Mouse (Mus musculus): Measurements from ENCODE around the gene Nfasc. TPM values are rescaled to one million over a fixed set of nuclear protein-coding genes. Genes with fewer than 3 reads are reported as not detected.

The Nfasc gene
- polyA plus RNA-seq, 1 experiment, result not detected

DNA sequence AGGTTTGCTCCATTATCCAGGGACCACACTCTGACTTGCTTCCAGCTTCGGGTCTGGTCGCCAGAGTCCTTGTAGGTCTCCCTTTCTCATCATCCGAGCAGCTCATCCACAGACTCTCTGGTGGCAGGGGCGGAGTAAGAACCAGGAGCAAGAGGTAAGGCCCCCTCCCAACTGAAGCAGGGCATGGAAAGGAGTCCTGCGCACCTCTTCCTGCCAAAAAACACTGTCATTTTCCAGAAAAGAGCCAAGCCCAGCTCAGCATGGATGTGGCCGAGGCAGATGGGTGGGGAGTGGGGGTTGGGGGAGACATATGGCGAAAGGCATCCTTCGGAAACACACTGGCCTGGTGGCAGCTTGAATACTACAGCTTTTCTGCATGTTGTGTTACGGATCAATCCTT is 172.1 kb downstream of the Nfasc start:
- Histone ChIP-seq H3K36me3 (ENCODE audit: control insufficient read depth) (no peaks in the 10 kb centered on the region), H3K9me3 (ENCODE audit: control insufficient read depth, low read length) (no peaks in the 10 kb centered on the region), H3K27me3 (ENCODE audit: control insufficient read depth) (no peaks in the 10 kb centered on the region), H3K4me1 (ENCODE audit: control insufficient read depth) (no peaks in the 10 kb centered on the region), H3K4me3 (replicated peaks) (no peak overlapping the region)
- no peak for TF ChIP-seq GATA1 (IDR thresholded peaks at IDR 0.05; ENCODE audit: low read length)
- TF ChIP-seq TAL1 (IDR thresholded peaks at IDR 0.05; ENCODE audit: low read length), result no peak

DNA sequence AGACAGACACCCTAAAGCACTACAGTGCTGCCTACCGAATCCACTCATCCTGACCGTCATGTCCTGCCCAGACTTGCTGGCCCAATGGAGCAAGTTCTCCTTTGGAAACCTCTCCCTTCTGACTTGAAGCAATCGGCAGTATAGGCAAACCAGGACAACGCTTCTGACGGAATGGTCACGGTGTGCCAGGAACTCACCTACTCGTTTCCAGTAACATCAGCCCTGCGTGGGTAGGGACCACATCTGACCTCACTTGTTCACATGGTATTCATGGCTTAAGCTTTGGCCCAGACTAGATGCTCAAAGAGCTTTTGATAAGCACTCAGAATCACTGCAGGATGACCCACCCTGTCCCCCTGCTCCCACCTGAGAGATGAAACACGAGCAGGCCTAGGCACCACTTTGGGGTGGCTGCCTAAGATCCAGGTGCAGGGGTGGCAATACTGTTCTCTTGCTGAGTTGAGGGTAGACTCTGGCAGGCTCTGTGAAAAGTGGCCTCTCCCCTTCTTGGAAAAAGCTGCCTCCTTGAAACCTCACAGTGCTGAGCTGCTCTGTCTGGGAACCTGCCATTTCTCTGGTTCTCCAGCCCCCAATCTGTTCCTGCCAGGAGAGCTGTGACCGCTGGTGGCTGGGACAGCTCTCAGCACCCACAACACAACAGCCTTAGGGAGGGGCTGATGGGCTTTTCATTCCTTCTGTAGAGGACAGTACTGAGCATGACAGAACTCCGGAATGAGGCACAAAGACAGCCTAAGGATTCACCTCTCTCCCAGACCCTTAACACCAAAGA is 174.1 kb downstream of the Nfasc start:
- no peaks in the 10 kb centered on the region for H3K36me3 ChIP-seq (ENCODE audit: control insufficient read depth)
- no peaks in the 10 kb centered on the region for H3K4me1 ChIP-seq (ENCODE audit: control insufficient read depth)
- no peaks in the 10 kb centered on the region for H3K27me3 ChIP-seq (ENCODE audit: control insufficient read depth)
- TF ChIP-seq GATA1 (IDR thresholded peaks at IDR 0.05; ENCODE audit: low read length) (no peak), TAL1 (IDR thresholded peaks at IDR 0.05; ENCODE audit: low read length) (no peak)
- no peaks in the 10 kb centered on the region for H3K9me3 ChIP-seq (ENCODE audit: control insufficient read depth, low read length)
- H3K4me3 ChIP-seq (replicated peaks), result no peak overlapping the region

DNA sequence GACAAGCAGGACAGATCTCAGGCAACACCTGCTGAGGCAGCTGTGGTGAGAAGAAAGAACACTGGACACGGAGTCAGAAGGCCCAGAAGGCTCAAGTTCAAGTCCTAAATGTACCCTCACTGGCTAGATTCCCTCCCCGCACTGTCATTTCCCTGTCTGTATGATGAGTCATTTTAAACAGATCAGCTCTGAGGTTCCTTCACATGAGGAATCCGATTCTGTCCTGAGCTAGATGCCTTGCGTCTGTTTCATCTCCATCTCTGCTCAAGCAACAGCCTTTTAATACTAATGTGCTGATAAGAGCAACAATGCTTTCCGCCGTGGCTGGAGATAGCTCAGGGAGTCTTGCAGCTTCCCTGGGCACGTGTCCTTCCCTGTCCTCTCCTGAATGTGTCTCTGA is 175.8 kb downstream of the Nfasc start:
- Histone ChIP-seq H3K9me3 (ENCODE audit: control insufficient read depth, low read length) (no peaks in the 10 kb centered on the region), H3K4me1 (ENCODE audit: control insufficient read depth) (no peaks in the 10 kb centered on the region), H3K36me3 (ENCODE audit: control insufficient read depth) (no peaks in the 10 kb centered on the region), H3K27me3 (ENCODE audit: control insufficient read depth) (no peaks in the 10 kb centered on the region), H3K4me3 (replicated peaks) (no peak overlapping the region)
- TF ChIP-seq TAL1 (IDR thresholded peaks at IDR 0.05; ENCODE audit: low read length) (no peak), GATA1 (IDR thresholded peaks at IDR 0.05; ENCODE audit: low read length) (no peak)

DNA sequence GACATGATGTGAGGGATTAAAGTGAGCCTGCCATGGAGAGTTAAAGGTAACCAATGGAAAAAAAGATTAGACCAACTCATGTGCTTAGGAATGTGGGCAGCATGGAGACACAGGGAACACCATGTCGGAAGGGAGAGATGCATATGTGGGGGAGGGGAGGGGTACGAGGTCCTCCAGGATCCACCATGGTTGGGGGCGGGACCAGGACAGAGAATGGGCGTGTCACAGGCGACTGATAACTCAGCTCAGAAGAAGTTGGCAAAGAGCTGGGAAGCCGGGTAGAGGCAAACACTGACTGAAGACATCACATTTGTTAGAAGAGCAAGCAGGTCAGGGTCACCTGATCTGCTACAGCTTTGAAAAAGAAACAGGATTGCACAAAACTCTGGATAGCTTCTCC is 176.7 kb downstream of the Nfasc start:
- TF ChIP-seq TAL1 (IDR thresholded peaks at IDR 0.05; ENCODE audit: low read length), result no peak
- no peak for TF ChIP-seq GATA1 (IDR thresholded peaks at IDR 0.05; ENCODE audit: low read length)
- Histone ChIP-seq H3K9me3 (ENCODE audit: control insufficient read depth, low read length) (no peaks in the 10 kb centered on the region), H3K36me3 (ENCODE audit: control insufficient read depth) (no peaks in the 10 kb centered on the region), H3K4me3 (replicated peaks) (no peak overlapping the region), H3K4me1 (ENCODE audit: control insufficient read depth) (no peaks in the 10 kb centered on the region), H3K27me3 (ENCODE audit: control insufficient read depth) (no peaks in the 10 kb centered on the region)

DNA sequence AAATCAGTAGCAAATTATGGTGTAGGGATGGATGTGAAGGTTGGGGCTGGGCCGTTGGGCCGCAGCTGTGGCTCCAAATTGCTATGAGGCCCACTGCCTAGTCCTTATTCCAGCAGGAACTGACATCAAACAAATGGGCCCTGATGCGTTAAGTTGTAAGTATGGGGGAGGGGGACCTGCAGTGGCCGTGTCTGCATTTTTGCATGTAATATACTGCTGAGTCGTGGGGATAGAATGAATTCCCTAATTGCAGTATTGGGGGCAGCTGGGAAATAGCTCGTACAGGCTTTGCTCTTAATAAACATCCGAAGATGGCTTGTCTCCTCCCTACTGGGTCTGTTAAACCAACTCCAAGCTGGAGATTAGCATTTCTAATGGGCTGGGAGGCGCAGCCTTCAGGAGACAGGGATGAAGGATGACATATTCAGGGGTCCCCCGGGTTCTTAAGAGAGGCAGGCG is 179.2 kb downstream of the Nfasc start:
- Histone ChIP-seq H3K36me3 (ENCODE audit: control insufficient read depth) (no peaks in the 10 kb centered on the region), H3K27me3 (ENCODE audit: control insufficient read depth) (peaks cover 3% of the 10 kb centered on the region; the same call in 1 of the 2 replicates), H3K4me3 (replicated peaks) (no peak overlapping the region), H3K4me1 (ENCODE audit: control insufficient read depth) (peaks cover 2% of the 10 kb centered on the region; the same call in 1 of the 2 replicates), H3K9me3 (ENCODE audit: control insufficient read depth, low read length) (no peaks in the 10 kb centered on the region)
- TF ChIP-seq TAL1 (IDR thresholded peaks at IDR 0.05; ENCODE audit: low read length), result no peak
- TF ChIP-seq GATA1 (IDR thresholded peaks at IDR 0.05; ENCODE audit: low read length), result no peak

DNA sequence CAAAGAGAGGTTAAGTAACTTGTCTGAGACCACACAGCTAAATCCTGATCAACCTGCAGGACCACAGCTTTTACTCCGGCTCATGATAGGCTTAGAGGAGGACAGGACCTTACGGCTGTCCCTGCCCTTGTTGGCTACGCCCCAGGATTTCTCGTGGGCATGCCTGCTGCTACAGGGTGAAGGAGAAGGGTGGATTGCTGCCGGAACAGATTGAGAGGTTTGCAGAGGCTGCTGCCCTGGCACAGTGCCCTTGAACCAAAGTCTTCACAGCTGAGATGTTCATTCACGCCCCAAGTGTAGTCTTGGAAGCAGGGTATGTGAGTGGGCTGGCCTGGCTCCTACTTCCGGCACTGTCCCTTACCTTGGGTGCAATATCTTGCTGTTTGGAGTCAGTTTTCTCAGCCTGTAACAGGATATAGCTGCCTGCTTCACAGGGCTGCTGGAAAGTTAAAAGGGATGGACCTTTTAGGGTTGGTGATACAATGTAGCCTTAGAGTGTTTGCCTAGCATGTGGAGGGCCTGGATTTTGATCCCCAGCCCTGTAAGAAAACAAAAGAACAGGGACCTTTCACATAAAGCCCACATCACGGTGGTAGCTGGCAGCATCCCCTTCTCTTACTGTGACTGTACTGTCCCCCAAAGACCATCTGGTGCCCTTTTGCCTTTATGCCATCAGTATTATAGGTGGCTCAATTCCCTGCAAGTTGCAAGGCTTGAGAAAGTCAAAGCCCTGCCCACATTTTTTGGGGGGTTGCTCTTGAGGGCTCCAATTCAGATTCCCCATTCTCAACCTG is 180.5 kb downstream of the Nfasc start:
- peaks cover 3% of the 10 kb centered on the region; the same call in 1 of the 2 replicates for H3K27me3 ChIP-seq (ENCODE audit: control insufficient read depth)
- TF ChIP-seq TAL1 (IDR thresholded peaks at IDR 0.05; ENCODE audit: low read length) (no peak), GATA1 (IDR thresholded peaks at IDR 0.05; ENCODE audit: low read length) (no peak)
- no peaks in the 10 kb centered on the region for H3K36me3 ChIP-seq (ENCODE audit: control insufficient read depth)
- H3K9me3 ChIP-seq (ENCODE audit: control insufficient read depth, low read length), result no peaks in the 10 kb centered on the region
- peaks cover 2% of the 10 kb centered on the region; the same call in 1 of the 2 replicates for H3K4me1 ChIP-seq (ENCODE audit: control insufficient read depth)
- no peak overlapping the region for H3K4me3 ChIP-seq (replicated peaks)

DNA sequence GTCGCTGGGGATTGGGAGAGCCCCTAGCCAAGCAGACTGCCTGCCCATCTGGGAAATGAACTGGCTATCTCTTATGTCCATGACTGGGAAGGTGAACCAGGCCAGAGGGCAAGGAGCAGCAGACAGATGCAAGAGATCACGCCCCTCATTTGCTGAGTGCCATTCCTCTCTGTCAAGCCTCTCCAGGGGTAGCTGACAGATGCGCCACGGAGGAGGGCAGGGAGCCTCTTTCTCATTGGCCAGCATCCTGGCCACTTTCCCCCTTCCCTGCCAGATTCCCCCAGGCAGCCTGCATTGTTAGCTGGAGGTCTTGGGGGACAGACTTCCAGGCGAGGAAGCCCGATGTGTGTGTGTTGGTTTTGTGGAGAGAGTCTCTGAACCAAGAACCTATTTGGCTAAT is 182.6 kb downstream of the Nfasc start:
- peaks cover 3% of the 10 kb centered on the region; the same call in 1 of the 2 replicates for H3K27me3 ChIP-seq (ENCODE audit: control insufficient read depth)
- no peaks in the 10 kb centered on the region for H3K36me3 ChIP-seq (ENCODE audit: control insufficient read depth)
- no peak overlapping the region for H3K4me3 ChIP-seq (replicated peaks)
- H3K9me3 ChIP-seq (ENCODE audit: control insufficient read depth, low read length), result no peaks in the 10 kb centered on the region
- peaks cover 2% of the 10 kb centered on the region; the same call in 1 of the 2 replicates for H3K4me1 ChIP-seq (ENCODE audit: control insufficient read depth)
- TF ChIP-seq GATA1 (IDR thresholded peaks at IDR 0.05; ENCODE audit: low read length) (no peak), TAL1 (IDR thresholded peaks at IDR 0.05; ENCODE audit: low read length) (no peak)

DNA sequence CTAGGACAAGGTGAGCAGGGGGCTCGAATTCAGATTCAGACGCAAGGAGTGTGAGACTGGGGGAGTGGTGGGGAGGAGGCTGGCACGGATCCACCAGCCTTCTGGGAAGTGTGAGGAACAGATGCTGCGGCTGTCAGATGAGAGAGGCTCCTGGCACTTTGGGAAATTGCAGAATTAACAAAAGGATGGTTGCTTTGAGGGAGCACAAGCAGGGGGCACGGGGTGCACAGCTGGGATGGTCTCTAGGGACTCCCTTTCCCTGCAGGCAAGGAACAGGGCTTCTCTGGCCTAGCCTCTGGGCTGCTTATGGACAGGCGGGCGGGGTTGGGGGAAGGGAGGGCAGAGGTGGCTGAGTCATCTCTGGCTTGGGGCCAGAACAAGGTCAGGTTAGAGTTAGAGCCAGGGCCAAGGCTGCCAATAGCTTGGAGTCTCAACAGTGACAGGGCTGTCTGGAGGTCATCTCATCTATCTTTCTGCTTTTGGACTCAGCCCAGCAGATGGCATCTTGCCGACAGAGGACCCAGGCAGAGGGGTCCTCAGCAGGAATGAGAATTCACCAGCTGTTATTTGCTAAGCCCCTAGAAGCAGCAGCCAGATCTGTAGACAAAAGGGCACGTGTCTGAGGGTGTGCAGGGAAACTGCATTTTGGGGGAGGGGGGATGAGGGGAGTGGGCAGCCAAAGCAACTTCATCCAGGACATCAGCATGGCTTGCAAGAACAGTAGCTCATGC is 183.5 kb downstream of the Nfasc start:
- Histone ChIP-seq H3K4me1 (ENCODE audit: control insufficient read depth) (peaks cover 2% of the 10 kb centered on the region; the same call in 1 of the 2 replicates), H3K4me3 (replicated peaks) (no peak overlapping the region), H3K36me3 (ENCODE audit: control insufficient read depth) (no peaks in the 10 kb centered on the region), H3K9me3 (ENCODE audit: control insufficient read depth, low read length) (no peaks in the 10 kb centered on the region), H3K27me3 (ENCODE audit: control insufficient read depth) (peaks cover 3% of the 10 kb centered on the region; the same call in 1 of the 2 replicates)
- no peak for TF ChIP-seq TAL1 (IDR thresholded peaks at IDR 0.05; ENCODE audit: low read length)
- TF ChIP-seq GATA1 (IDR thresholded peaks at IDR 0.05; ENCODE audit: low read length), result no peak

Data from erythroblast, embryonic 14.5 days (primary cell).